Mouse (Mus musculus) C2C12 (cell line): ENCODE results near the gene Hsph1. TPM values are rescaled to one million over a fixed set of nuclear protein-coding genes. Genes with fewer than 3 reads are reported as not detected.

Source experiments
- H3K27me3 ChIP-seq: one replicate; pipeline ENCODE4 v1.6.1; 2011; ENCODE audit not compliant: control insufficient read depth, insufficient read depth, insufficient read length
- H3K36me3 ChIP-seq: one replicate; pipeline ENCODE4 v1.6.1; 2011; ENCODE audit not compliant: control insufficient read depth, insufficient read depth
- H3K4me3 ChIP-seq: one replicate; pipeline ENCODE4 v1.5.1; 2011; ENCODE audit warnings: mild to moderate bottlenecking, control low read depth; ENCODE audit not compliant: poor library complexity, insufficient read depth, severe bottlenecking
- H3K79me2 ChIP-seq: one replicate; pipeline ENCODE4 v1.6.1; 2011; ENCODE audit not compliant: control insufficient read depth, insufficient read depth
- H3K79me3 ChIP-seq: one replicate; pipeline ENCODE4 v1.6.1; 2011; ENCODE audit warnings: low read depth, control low read depth
- H3ac ChIP-seq: one replicate; pipeline ENCODE3; 2011; ENCODE audit warnings: low read depth; ENCODE audit not compliant: control insufficient read depth, insufficient read length
- CEBPB ChIP-seq: IDR thresholded peaks from one replicate; pipeline ENCODE4 v1.6.1; 2011; ENCODE audit warnings: low read depth, mild to moderate bottlenecking, control low read depth, moderate library complexity
- CTCF ChIP-seq: IDR thresholded peaks from one replicate; pipeline ENCODE4 v1.5.1; 2011; ENCODE audit not compliant: control insufficient read depth, insufficient read depth, insufficient read length
- FOSL1 ChIP-seq: IDR thresholded peaks from one replicate; pipeline ENCODE4 v1.8.0; 2011; ENCODE audit warnings: mild to moderate bottlenecking, low read length; ENCODE audit not compliant: poor library complexity, insufficient read depth, severe bottlenecking
- MAX ChIP-seq: IDR thresholded peaks from one replicate; pipeline ENCODE4 v1.6.1; 2011; ENCODE audit warnings: mild to moderate bottlenecking, control low read depth
- MYOD1 ChIP-seq: IDR thresholded peaks from one replicate; pipeline ENCODE4 v1.6.1; 2011; ENCODE audit warnings: low read depth; ENCODE audit not compliant: control insufficient read depth, insufficient read length
- MYOG ChIP-seq: IDR thresholded peaks from one replicate; pipeline ENCODE4 v1.6.1; 2011; ENCODE audit not compliant: control insufficient read depth, insufficient read length; ENCODE audit errors: extremely low read depth
- USF1 ChIP-seq: IDR thresholded peaks from one replicate; pipeline ENCODE4 v1.6.1; 2011; ENCODE audit warnings: low read depth, mild to moderate bottlenecking, control low read depth, moderate library complexity
- polyA plus RNA-seq: library from polyadenylated mRNA; unstranded; fragments of >200 nt; fragmentation: generic; extraction: Trizol; gene quantifications from one replicate; pipeline ENCODE4 v1.2.1, GENCODE M21; 2012; ENCODE audit warnings: missing spikeins

Hsph1 gene
- polyA plus RNA-seq, 1 experiment: 74.1 TPM

- no peak overlapping the region for H3ac ChIP-seq
- no peaks in the 10 kb centered on the region for H3K36me3 ChIP-seq
- no peaks in the 10 kb centered on the region for H3K79me2 ChIP-seq
- H3K27me3 ChIP-seq: no peaks in the 10 kb centered on the region
- TF ChIP-seq CEBPB (no peak), MAX (no peak), MYOD1 (no peak), FOSL1 (no peak), CTCF (no peak), MYOG (no peak), USF1 (no peak)
- H3K79me3 ChIP-seq: no peaks in the 10 kb centered on the region
- no peak overlapping the region for H3K4me3 ChIP-seq
Measured at GRCm38 (mm10) chr5:149658741-149659413, 22.7 kb upstream of the Hsph1 start.

- no peaks in the 10 kb centered on the region for H3K79me3 ChIP-seq
- no peaks in the 10 kb centered on the region for H3K27me3 ChIP-seq
- H3ac ChIP-seq: no peak overlapping the region
- H3K36me3 ChIP-seq: no peaks in the 10 kb centered on the region
- H3K4me3 ChIP-seq: no peak overlapping the region
- no peaks in the 10 kb centered on the region for H3K79me2 ChIP-seq
- TF ChIP-seq FOSL1: no peak
- no peak for TF ChIP-seq MYOG
- TF ChIP-seq USF1: no peak
- no peak for TF ChIP-seq MAX
- no peak for TF ChIP-seq CEBPB
- TF ChIP-seq CTCF: no peak
- TF ChIP-seq MYOD1: no peak
Measured at GRCm38 (mm10) chr5:149658022-149658421, 21.8 kb upstream of the Hsph1 start.

GRCm38 (mm10) chr5:149655636-149656035 lies 19.5 kb upstream of the Hsph1 start:
- Histone ChIP-seq H3K36me3 (no peaks in the 10 kb centered on the region), H3K79me3 (no peaks in the 10 kb centered on the region), H3K4me3 (no peak overlapping the region), H3ac (no peak overlapping the region), H3K27me3 (no peaks in the 10 kb centered on the region), H3K79me2 (no peaks in the 10 kb centered on the region)
- TF ChIP-seq CTCF (no peak), MYOD1 (no peak), MYOG (no peak), FOSL1 (no peak), CEBPB (no peak), USF1 (no peak), MAX (no peak)

GRCm38 (mm10) chr5:149650179-149650553 lies 14.0 kb upstream of the Hsph1 start:
- Histone ChIP-seq H3K36me3 (no peaks in the 10 kb centered on the region), H3K4me3 (no peak overlapping the region), H3K79me3 (no peaks in the 10 kb centered on the region), H3K27me3 (no peaks in the 10 kb centered on the region), H3K79me2 (no peaks in the 10 kb centered on the region), H3ac (no peak overlapping the region)
- TF ChIP-seq FOSL1 (no peak), CEBPB (no peak), MYOG (no peak), CTCF (no peak), USF1 (no peak), MYOD1 (no peak), MAX (no peak)

GRCm38 (mm10) chr5:149649499-149650178 lies 13.5 kb upstream of the Hsph1 start:
- H3K27me3 ChIP-seq: no peaks in the 10 kb centered on the region
- TF ChIP-seq MAX: no peak
- TF ChIP-seq FOSL1: no peak
- TF ChIP-seq CEBPB: no peak
- no peak for TF ChIP-seq USF1
- no peak for TF ChIP-seq CTCF

More at GRCm38 (mm10) chr5:149649499-149650178, 13.5 kb upstream of the Hsph1 start:
- Histone ChIP-seq H3K4me3 (no peak overlapping the region), H3K79me2 (no peaks in the 10 kb centered on the region), H3ac (no peak overlapping the region), H3K36me3 (no peaks in the 10 kb centered on the region), H3K79me3 (no peaks in the 10 kb centered on the region)
